Mouse (Mus musculus) hindbrain, embryonic 16.5 days (tissue): Measurements from ENCODE around the gene Myo5a. TPM values are rescaled to one million over a fixed set of nuclear protein-coding genes. Genes with fewer than 3 reads are reported as not detected.
A peak's percentile ranks its signal among the peaks of the same experiment; 100 is the strongest.

ENCODE experiments used
- ATAC-seq: fragments of 200-750 bp; cut with Nextera tagmentation; 2 replicates; pipeline ENCODE4 v1.8.0; 2017; ENCODE audit warnings: moderate TSS enrichment, moderate library complexity
- H3K27ac ChIP-seq: fragments of 300-500 bp; sonication (generic); 2 replicates; pipeline ENCODE4 v1.5.1; 2014; ENCODE audit warnings: low read depth, mild to moderate bottlenecking, control low read depth, low read length, moderate library complexity
- H3K27me3 ChIP-seq: fragments of 300-500 bp; sonication (generic); replicated peaks from 2 replicates; pipeline ENCODE4 v1.6.1; 2014; ENCODE audit warnings: low read length; ENCODE audit not compliant: control insufficient read depth, insufficient read depth
- H3K36me3 ChIP-seq: fragments of 300-500 bp; sonication (generic); 2 replicates; pipeline ENCODE4 v1.6.1; 2014; ENCODE audit warnings: mild to moderate bottlenecking, low read length, moderate library complexity, mixed read lengths; ENCODE audit not compliant: control insufficient read depth, insufficient read depth
- H3K4me1 ChIP-seq: fragments of 300-500 bp; sonication (generic); 2 replicates; pipeline ENCODE4 v1.6.1; 2014; ENCODE audit warnings: low read depth, low read length; ENCODE audit not compliant: control insufficient read depth, insufficient read depth
- H3K4me2 ChIP-seq: fragments of 300-500 bp; sonication (generic); 2 replicates; pipeline ENCODE4 v1.6.1; 2014; ENCODE audit warnings: mild to moderate bottlenecking, low read length, control low read depth, moderate library complexity
- H3K4me3 ChIP-seq: fragments of 300-500 bp; sonication (generic); 2 replicates; pipeline ENCODE4 v1.5.1; 2014; ENCODE audit warnings: mild to moderate bottlenecking, low read length, control low read depth, moderate library complexity
- H3K9ac ChIP-seq: fragments of 300-500 bp; sonication (generic); 2 replicates; pipeline ENCODE4 v1.6.1; 2014; ENCODE audit warnings: low read depth, mild to moderate bottlenecking, control low read depth, low read length, moderate library complexity
- H3K9me3 ChIP-seq: fragments of 300-500 bp; sonication (generic); 2 replicates; pipeline ENCODE4 v1.6.1; 2014; ENCODE audit warnings: mild to moderate bottlenecking, low read length, moderate library complexity; ENCODE audit not compliant: control insufficient read depth
- WGBS: fragments of 180-500 bp; shearing (Covaris S2); extraction: QIAGEN DNeasy Blood & Tissue Kit; methylation state at CpG from one replicate; pipeline ENCODE4 v1.1.7; 2014; 5-methylcytosine and 5-hydroxymethylcytosine counted together
- polyA plus RNA-seq: library from polyadenylated mRNA; unstranded; fragments of >200 nt; fragmentation: Nextera tagmentation; extraction: Ambion mirVana; gene quantifications from 2 replicates; pipeline ENCODE4 v1.2.1, GENCODE M21; 2015

Gene Myo5a
- polyA plus RNA-seq, 1 experiment from 2014 or later = 26.8 TPM

- H3K4me2 ChIP-seq = no peak overlapping the region
- no peaks in the 10 kb centered on the region for H3K4me1 ChIP-seq
- H3K9ac ChIP-seq = no peak overlapping the region
- ATAC-seq = no peak
- H3K36me3 ChIP-seq = peaks cover 8% of the 10 kb centered on the region
- WGBS = 25% methylated on average over 5 of the region's 5 CpGs
- H3K4me3 ChIP-seq = no peak overlapping the region
- H3K27me3 ChIP-seq = no peaks in the 10 kb centered on the region
- H3K9me3 ChIP-seq = no peaks in the 10 kb centered on the region
- H3K27ac ChIP-seq = no peak overlapping the region
Observed at GRCm38 (mm10) chr9:75146911-75147310, 76.1 kb downstream of the Myo5a start.

- Histone ChIP-seq H3K4me1 (no peaks in the 10 kb centered on the region), H3K4me3 (no peak overlapping the region), H3K9ac (no peak overlapping the region), H3K27ac (no peak overlapping the region), H3K36me3 (peaks cover 22% of the 10 kb centered on the region), H3K4me2 (no peak overlapping the region), H3K27me3 (no peaks in the 10 kb centered on the region), H3K9me3 (no peaks in the 10 kb centered on the region)
- ATAC-seq = no peak
- 80% methylated on average over 6 of the region's 6 CpGs for WGBS
Observed at GRCm38 (mm10) chr9:75160525-75160924, 89.7 kb downstream of the Myo5a start.

GRCm38 (mm10) chr9:75163650-75164049 is 92.8 kb downstream of the Myo5a start:
- Histone ChIP-seq H3K4me2 (no peak overlapping the region), H3K9me3 (no peaks in the 10 kb centered on the region), H3K9ac (no peak overlapping the region), H3K27me3 (no peaks in the 10 kb centered on the region), H3K4me1 (no peaks in the 10 kb centered on the region), H3K36me3 (peaks cover 27% of the 10 kb centered on the region), H3K27ac (no peak overlapping the region), H3K4me3 (no peak overlapping the region)
- ATAC-seq = no peak

- H3K36me3 ChIP-seq = peaks cover 35% of the 10 kb centered on the region
- whole genome bisulfite sequencing = 95% methylated on average over 3 of the region's 3 CpGs
Observed at GRCm38 (mm10) chr9:75171721-75172120, 100.9 kb downstream of the Myo5a start.

GRCm38 (mm10) chr9:75187646-75188260 is 116.9 kb downstream of the Myo5a start:
- 68% methylated on average over 3 of the region's 3 CpGs for WGBS
- Histone ChIP-seq H3K9ac (no peak overlapping the region), H3K4me3 (no peak overlapping the region), H3K27ac (no peak overlapping the region), H3K4me1 (no peaks in the 10 kb centered on the region), H3K9me3 (no peaks in the 10 kb centered on the region), H3K4me2 (no peak overlapping the region), H3K27me3 (no peaks in the 10 kb centered on the region), H3K36me3 (peaks cover 28% of the 10 kb centered on the region)
- no peak for ATAC-seq

More at GRCm38 (mm10) chr9:75171721-75172120, 100.9 kb downstream of the Myo5a start:
- Histone ChIP-seq H3K9me3 (no peaks in the 10 kb centered on the region), H3K4me1 (no peaks in the 10 kb centered on the region), H3K27me3 (no peaks in the 10 kb centered on the region), H3K4me3 (no peak overlapping the region), H3K9ac (no peak overlapping the region), H3K27ac (no peak overlapping the region), H3K4me2 (no peak overlapping the region)
- no peak for ATAC-seq

GRCm38 (mm10) chr9:75193858-75194257 is 123.0 kb downstream of the Myo5a start:
- H3K9me3 ChIP-seq = no peaks in the 10 kb centered on the region
- no peak overlapping the region for H3K27ac ChIP-seq
- H3K9ac ChIP-seq = no peak overlapping the region
- ATAC-seq = no peak
- H3K4me3 ChIP-seq = no peak overlapping the region
- peaks cover 18% of the 10 kb centered on the region for H3K36me3 ChIP-seq
- no peaks in the 10 kb centered on the region for H3K27me3 ChIP-seq
- 47% methylated on average over 4 of the region's 4 CpGs for WGBS
- no peaks in the 10 kb centered on the region for H3K4me1 ChIP-seq
- no peak overlapping the region for H3K4me2 ChIP-seq

GRCm38 (mm10) chr9:75196335-75196734 is 125.5 kb downstream of the Myo5a start:
- Histone ChIP-seq H3K9me3 (no peaks in the 10 kb centered on the region), H3K27ac (no peak overlapping the region), H3K4me2 (no peak overlapping the region), H3K36me3 (peaks cover 15% of the 10 kb centered on the region), H3K4me3 (no peak overlapping the region), H3K9ac (no peak overlapping the region), H3K27me3 (no peaks in the 10 kb centered on the region), H3K4me1 (no peaks in the 10 kb centered on the region)
- ATAC-seq = no peak
- 59% methylated on average over 2 of the region's 2 CpGs for WGBS

GRCm38 (mm10) chr9:75197297-75197696 is 126.5 kb downstream of the Myo5a start:
- Histone ChIP-seq H3K27me3 (no peaks in the 10 kb centered on the region), H3K9ac (no peak overlapping the region), H3K4me3 (no peak overlapping the region), H3K4me2 (no peak overlapping the region), H3K36me3 (peaks cover 24% of the 10 kb centered on the region), H3K4me1 (no peaks in the 10 kb centered on the region), H3K9me3 (no peaks in the 10 kb centered on the region), H3K27ac (no peak overlapping the region)
- 37% methylated on average over 6 of the region's 6 CpGs for WGBS
- ATAC-seq = peak; percentile 77

GRCm38 (mm10) chr9:75201506-75201905 is 130.7 kb downstream of the Myo5a start:
- Histone ChIP-seq H3K4me3 (no peak overlapping the region), H3K36me3 (peaks cover 25% of the 10 kb centered on the region), H3K27me3 (no peaks in the 10 kb centered on the region), H3K27ac (no peak overlapping the region), H3K9ac (no peak overlapping the region), H3K4me1 (no peaks in the 10 kb centered on the region), H3K9me3 (no peaks in the 10 kb centered on the region), H3K4me2 (no peak overlapping the region)
- WGBS = 86% methylated on average over 1 of the region's 1 CpGs
- ATAC-seq = no peak

- peaks cover 25% of the 10 kb centered on the region for H3K36me3 ChIP-seq
- H3K4me1 ChIP-seq = no peaks in the 10 kb centered on the region
- no peak overlapping the region for H3K4me2 ChIP-seq
- no peak overlapping the region for H3K9ac ChIP-seq
- H3K9me3 ChIP-seq = no peaks in the 10 kb centered on the region
- WGBS = 96% methylated on average over 2 of the region's 2 CpGs
- no peaks in the 10 kb centered on the region for H3K27me3 ChIP-seq
- no peak for ATAC-seq
- H3K27ac ChIP-seq = no peak overlapping the region
- no peak overlapping the region for H3K4me3 ChIP-seq
Observed at GRCm38 (mm10) chr9:75202036-75202435, 131.2 kb downstream of the Myo5a start.
